Mouse (Mus musculus) heart, adult 2 months (tissue): ENCODE measurements at regions not wholly inside any gene's neighbourhood (a gene's known extent, or its start where the extent isn't known, plus 50 kb on each side); places are given as distances from the start of the nearest gene placed in this dataset.

Experiments
- CTCF ChIP-seq: fragments of 200-600 bp; IDR thresholded peaks from 2 replicates; pipeline ENCODE4 v1.8.1; 2022; ENCODE audit warnings: antibody characterized with exemption, mild to moderate bottlenecking, moderate library complexity
- EP300 ChIP-seq: fragments of 200-500 bp; IDR thresholded peaks from 2 replicates; pipeline ENCODE4 v1.6.1; 2011; ENCODE audit warnings: low read depth, low read length, control low read depth; ENCODE audit not compliant: insufficient read depth
- POLR2A ChIP-seq: fragments of 200-500 bp; IDR thresholded peaks from 2 replicates; pipeline ENCODE4 v1.6.1; 2011; ENCODE audit warnings: mild to moderate bottlenecking, low read depth, low read length, control low read depth; ENCODE audit not compliant: insufficient read depth

DNA sequence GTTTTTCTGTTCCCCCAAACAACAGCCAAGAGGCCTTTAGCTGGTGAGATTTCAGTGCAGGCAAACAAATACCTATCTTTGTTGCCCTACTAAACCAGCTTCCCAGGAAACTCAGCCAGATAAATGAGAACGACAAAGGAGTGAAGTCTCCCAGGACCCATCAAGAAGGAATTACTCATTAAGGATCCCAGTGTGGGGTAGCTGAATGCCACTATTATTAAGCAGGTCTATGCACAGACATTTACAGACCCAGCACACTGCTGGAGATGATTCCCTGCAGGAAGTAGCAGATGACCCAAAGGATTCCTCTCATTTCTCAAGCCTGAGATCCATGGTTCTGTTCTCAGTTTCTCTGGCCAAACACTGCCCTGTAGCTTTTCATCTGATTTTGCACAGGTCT is 105.6 kb upstream of the Npy start:
- TF ChIP-seq CTCF = no peak
- no peak for TF ChIP-seq POLR2A
- TF ChIP-seq EP300 = no peak
